Mouse (Mus musculus): ENCODE measurements around the gene Cd177.
"Not testable (repeated sequence)": the region's sequence is repeated elsewhere in the genome, so short reads cannot be mapped to it uniquely, and the experiment has no call there.

DNA sequence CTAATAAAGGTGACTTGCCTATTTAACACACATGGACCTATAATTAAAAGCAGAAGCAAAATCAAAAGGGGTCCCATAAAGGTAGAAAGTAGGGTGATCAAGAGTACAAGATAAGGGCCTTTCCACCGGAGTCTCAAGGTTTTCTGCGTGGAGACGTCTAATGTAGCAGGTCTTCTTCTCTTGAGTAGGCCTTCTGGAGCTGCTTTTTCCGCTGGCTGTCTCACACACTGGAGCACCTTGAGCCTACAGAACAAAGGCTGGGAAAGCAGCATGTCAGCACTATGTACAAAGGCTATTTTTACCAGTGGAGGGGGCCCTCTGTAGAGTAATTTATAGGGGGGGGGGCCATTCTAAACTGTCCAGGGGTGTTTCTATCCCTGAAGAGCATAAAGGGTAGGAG is 62.2 kb downstream of the Cd177 start:
- TF ChIP-seq CTCF, POLR2A (IDR thresholded peaks at IDR 0.05; ENCODE audit: extremely low read depth, insufficient read depth, low read length): not testable (repeated sequence)
